Mouse (Mus musculus) spleen, adult 18-20 months (tissue): ENCODE results near the gene Prkd2.

Experiments used
- DNase-seq, 2 experiments: peaks; one replicate each; pipeline ENCODE4 v3.0.0; 2022; ENCODE audit warnings: mixed read lengths in 2 of 2

Gene Prkd2

GRCm38 (mm10) chr7:16827274-16827673 lies 15.4 kb upstream of the Prkd2 start:
- DNase-seq = peak in 1 of 2 experiments; percentile 12

- DNase-seq = no peak
Observed at GRCm38 (mm10) chr7:16830449-16830848, 12.3 kb upstream of the Prkd2 start.

GRCm38 (mm10) chr7:16837916-16838803 lies 4.5 kb upstream of the Prkd2 start:
- peak; percentile 51 to 57 for DNase-seq

GRCm38 (mm10) chr7:16838804-16839426 lies 3.8 kb upstream of the Prkd2 start:
- peak in 1 of 2 experiments; percentile 29 for DNase-seq

- DNase-seq = no peak
Observed at GRCm38 (mm10) chr7:16839427-16840108, 3.1 kb upstream of the Prkd2 start.

GRCm38 (mm10) chr7:16840109-16840491 lies 2.6 kb upstream of the Prkd2 start:
- DNase-seq = no peak

GRCm38 (mm10) chr7:16841078-16841477 lies 1.6 kb upstream of the Prkd2 start:
- DNase-seq = no peak

GRCm38 (mm10) chr7:16841561-16842560 lies 841 bp upstream of the Prkd2 start:
- peak; percentile 75 to 83 for DNase-seq

GRCm38 (mm10) chr7:16843441-16844171 lies 904 bp downstream of the Prkd2 start:
- peak; percentile 58 to 66 for DNase-seq

- DNase-seq = peak in 1 of 2 experiments; percentile 10
Observed at GRCm38 (mm10) chr7:16844696-16845071, 2.0 kb downstream of the Prkd2 start.

GRCm38 (mm10) chr7:16845072-16845819 lies 2.5 kb downstream of the Prkd2 start:
- DNase-seq = peak; percentile 66 to 73

GRCm38 (mm10) chr7:16845820-16846167 lies 3.1 kb downstream of the Prkd2 start:
- peak in 1 of 2 experiments; percentile 11 for DNase-seq

GRCm38 (mm10) chr7:16846775-16847174 lies 4.1 kb downstream of the Prkd2 start:
- no peak for DNase-seq

- no peak for DNase-seq
Observed at GRCm38 (mm10) chr7:16847507-16847906, 4.8 kb downstream of the Prkd2 start.

GRCm38 (mm10) chr7:16848579-16848978 lies 5.9 kb downstream of the Prkd2 start:
- DNase-seq = peak; percentile 25 to 45

GRCm38 (mm10) chr7:16851636-16852035 lies 8.9 kb downstream of the Prkd2 start:
- no peak for DNase-seq

GRCm38 (mm10) chr7:16853302-16853831 lies 10.7 kb downstream of the Prkd2 start:
- DNase-seq = no peak

GRCm38 (mm10) chr7:16858336-16858735 lies 15.6 kb downstream of the Prkd2 start:
- DNase-seq = peak in 1 of 2 experiments; percentile 55

- peak in 1 of 2 experiments; percentile 68 for DNase-seq
Observed at GRCm38 (mm10) chr7:16859902-16860651, 17.4 kb downstream of the Prkd2 start.

- DNase-seq = no peak
Observed at GRCm38 (mm10) chr7:16867488-16867887, 24.8 kb downstream of the Prkd2 start.
